Mouse (Mus musculus): ENCODE results near the gene Gna11.

Gene Gna11

GRCm38 (mm10) chr10:81492606-81493240 is 52.3 kb downstream of the Gna11 start:
- CTCF ChIA-PET, result no interaction called here

GRCm38 (mm10) chr10:81491018-81491417 is 54.0 kb downstream of the Gna11 start:
- CTCF ChIA-PET, result interaction anchor here (0.6 kb wide), 1 partner anchor 13 kb away, joined by 5 read pairs; no protein-coding TSS in a partner anchor

GRCm38 (mm10) chr10:81489941-81490340 is 55.0 kb downstream of the Gna11 start:
- CTCF ChIA-PET, result interaction anchor here (0.6 to 0.7 kb wide), 2 partner anchors 8 to 294 kb away, joined by 3 read pairs; no protein-coding TSS in a partner anchor

GRCm38 (mm10) chr10:81488081-81488480 is 56.9 kb downstream of the Gna11 start:
- CTCF ChIA-PET, result no interaction called here

- CTCF ChIA-PET, result interaction anchor here (1.1 kb wide), 1 partner anchor 9 kb away, joined by 3 read pairs; the partner anchor contains the start of gene Ncln
Observed at GRCm38 (mm10) chr10:81486496-81486895, 58.5 kb downstream of the Gna11 start.

GRCm38 (mm10) chr10:81485479-81486018 is 59.4 kb downstream of the Gna11 start:
- CTCF ChIA-PET, result interaction anchor here (0.5 to 1.1 kb wide), 3 partner anchors 10 to 140 kb away, joined by 3 to 5 read pairs (median 4); partner anchors contain the start of gene Ncln

- CTCF ChIA-PET, result interaction anchor here (0.5 to 1.1 kb wide), 2 partner anchors 66 to 139 kb away, joined by 4 to 5 read pairs; no protein-coding TSS in a partner anchor
Observed at GRCm38 (mm10) chr10:81485060-81485449, 59.9 kb downstream of the Gna11 start.

- CTCF ChIA-PET, result interaction anchor here (0.5 to 1.1 kb wide), 2 partner anchors 66 to 139 kb away, joined by 4 to 5 read pairs; no protein-coding TSS in a partner anchor
Observed at GRCm38 (mm10) chr10:81484441-81485059, 60.4 kb downstream of the Gna11 start.

- CTCF ChIA-PET, result no interaction called here
Observed at GRCm38 (mm10) chr10:81483983-81484382, 61.0 kb downstream of the Gna11 start.

- CTCF ChIA-PET, result no interaction called here
Observed at GRCm38 (mm10) chr10:81482533-81482889, 62.5 kb downstream of the Gna11 start, which contains the start of gene Celf5. Celf5 (minus strand) TSS chr10:81482709.

- CTCF ChIA-PET, result interaction anchor here (0.6 to 0.7 kb wide), 2 partner anchors 68 to 141 kb away, joined by 3 to 9 read pairs; no protein-coding TSS in a partner anchor
Observed at GRCm38 (mm10) chr10:81481605-81482532, 63.1 kb downstream of the Gna11 start.

All from spleen, embryonic (tissue).